Mouse (Mus musculus): ENCODE results near the gene Snrnp27. TPM values are rescaled to one million over a fixed set of nuclear protein-coding genes. Genes with fewer than 3 reads are reported as not detected.

Gene Snrnp27
- polyA plus RNA-seq (2012; rRNA removed) = 59.8 and 62.5 TPM in 2 replicates

- DNase-seq = peak; percentile 89 to 95
- Histone ChIP-seq H3K4me3 (replicated peaks; ENCODE audit: insufficient read depth, low read depth, low read length) (peak within 1 kb of the TSS; percentile 75), H3K27ac (ENCODE audit: insufficient read depth, low read length) (peak within 1 kb of the TSS; percentile 61), H3K27me3 (ENCODE audit: control insufficient read depth, insufficient read depth, low read length) (no peaks in the 10 kb centered on the region), H3K4me1 (ENCODE audit: control insufficient read depth, insufficient read depth, low read length) (no peaks in the 10 kb centered on the region; the same call in 1 of the 2 replicates)
- no peak for TF ChIP-seq CTCF (IDR thresholded peaks at IDR 0.05; ENCODE audit: borderline replicate concordance, insufficient read depth, low read depth, low read length)
- TF ChIP-seq POLR2A (IDR thresholded peaks at IDR 0.05; ENCODE audit: borderline replicate concordance, insufficient read depth, low read length) = peak; percentile 94
- 2% methylated on average over 36 of the region's 36 CpGs for WGBS
Observed at GRCm38 (mm10) chr6:86683872-86684654, at the start of gene Snrnp27. Gene Snrnp27, minus strand, starts transcription at chr6:86684522.

- Histone ChIP-seq H3K27ac (ENCODE audit: insufficient read depth, low read length) (peak within 1 kb of the TSS; percentile 88), H3K27me3 (ENCODE audit: control insufficient read depth, insufficient read depth, low read length) (no peaks in the 10 kb centered on the region), H3K4me3 (replicated peaks; ENCODE audit: insufficient read depth, low read depth, low read length) (peak within 1 kb of the TSS; percentile 99), H3K4me1 (ENCODE audit: control insufficient read depth, insufficient read depth, low read length) (no peaks in the 10 kb centered on the region)
- under 1% methylated on average over 58 of the region's 59 CpGs for WGBS
- peak; percentile 92 to 95 for DNase-seq
- TF ChIP-seq POLR2A (IDR thresholded peaks at IDR 0.05; ENCODE audit: borderline replicate concordance, insufficient read depth, low read length) = peak; percentile 97; the same call in 1 of the 2 replicates
- TF ChIP-seq CTCF (IDR thresholded peaks at IDR 0.05; ENCODE audit: borderline replicate concordance, insufficient read depth, low read depth, low read length) = no peak
Observed at GRCm38 (mm10) chr6:86733183-86733876, 49.0 kb upstream of the Snrnp27 start, which contains the start of gene Gmcl1. Gene Gmcl1, minus strand, starts transcription at chr6:86733383.

GRCm38 (mm10) chr6:86732276-86733173 lies 48.2 kb upstream of the Snrnp27 start:
- WGBS = under 1% methylated on average over 62 of the region's 62 CpGs
- H3K27ac ChIP-seq (ENCODE audit: insufficient read depth, low read length) = peak overlapping the region; percentile 88
- H3K4me1 ChIP-seq (ENCODE audit: control insufficient read depth, insufficient read depth, low read length) = no peaks in the 10 kb centered on the region
- peak; percentile 70 to 77 for DNase-seq
- no peaks in the 10 kb centered on the region for H3K27me3 ChIP-seq (ENCODE audit: control insufficient read depth, insufficient read depth, low read length)
- TF ChIP-seq POLR2A (IDR thresholded peaks at IDR 0.05; ENCODE audit: borderline replicate concordance, insufficient read depth, low read length) (no peak), CTCF (IDR thresholded peaks at IDR 0.05; ENCODE audit: borderline replicate concordance, insufficient read depth, low read depth, low read length) (no peak)
- H3K4me3 ChIP-seq (replicated peaks; ENCODE audit: insufficient read depth, low read depth, low read length) = peak overlapping the region; percentile 99

- peak in 1 of 2 experiments; percentile 27 for DNase-seq
- Histone ChIP-seq H3K4me1 (ENCODE audit: control insufficient read depth, insufficient read depth, low read length) (peaks cover 2% of the 10 kb centered on the region; the same call in 1 of the 2 replicates), H3K27ac (ENCODE audit: insufficient read depth, low read length) (no peak overlapping the region), H3K27me3 (ENCODE audit: control insufficient read depth, insufficient read depth, low read length) (no peaks in the 10 kb centered on the region), H3K4me3 (replicated peaks; ENCODE audit: insufficient read depth, low read depth, low read length) (no peak overlapping the region)
- WGBS = 28% methylated on average over 5 of the region's 5 CpGs
- TF ChIP-seq POLR2A (IDR thresholded peaks at IDR 0.05; ENCODE audit: borderline replicate concordance, insufficient read depth, low read length) (no peak), CTCF (IDR thresholded peaks at IDR 0.05; ENCODE audit: borderline replicate concordance, insufficient read depth, low read depth, low read length) (no peak)
Observed at GRCm38 (mm10) chr6:86728711-86729110, 44.4 kb upstream of the Snrnp27 start.

- DNase-seq = no peak
- peaks cover 6% of the 10 kb centered on the region; the same call in 1 of the 2 replicates for H3K4me1 ChIP-seq (ENCODE audit: control insufficient read depth, insufficient read depth, low read length)
- no peak overlapping the region for H3K4me3 ChIP-seq (replicated peaks; ENCODE audit: insufficient read depth, low read depth, low read length)
- 92% methylated on average over 3 of the region's 3 CpGs for WGBS
- TF ChIP-seq POLR2A (IDR thresholded peaks at IDR 0.05; ENCODE audit: borderline replicate concordance, insufficient read depth, low read length) (no peak), CTCF (IDR thresholded peaks at IDR 0.05; ENCODE audit: borderline replicate concordance, insufficient read depth, low read depth, low read length) (no peak)
- no peak overlapping the region for H3K27ac ChIP-seq (ENCODE audit: insufficient read depth, low read length)
- no peaks in the 10 kb centered on the region for H3K27me3 ChIP-seq (ENCODE audit: control insufficient read depth, insufficient read depth, low read length)
Observed at GRCm38 (mm10) chr6:86721977-86722376, 37.7 kb upstream of the Snrnp27 start.

GRCm38 (mm10) chr6:86708072-86708774 lies 23.9 kb upstream of the Snrnp27 start:
- Histone ChIP-seq H3K27me3 (ENCODE audit: control insufficient read depth, insufficient read depth, low read length) (no peaks in the 10 kb centered on the region), H3K27ac (ENCODE audit: insufficient read depth, low read length) (no peak overlapping the region), H3K4me3 (replicated peaks; ENCODE audit: insufficient read depth, low read depth, low read length) (no peak overlapping the region), H3K4me1 (ENCODE audit: control insufficient read depth, insufficient read depth, low read length) (no peaks in the 10 kb centered on the region)
- WGBS = 84% methylated on average over 4 of the region's 4 CpGs
- TF ChIP-seq CTCF (IDR thresholded peaks at IDR 0.05; ENCODE audit: borderline replicate concordance, insufficient read depth, low read depth, low read length) = no peak
- TF ChIP-seq POLR2A (IDR thresholded peaks at IDR 0.05; ENCODE audit: borderline replicate concordance, insufficient read depth, low read length) = no peak
- no peak for DNase-seq

All from cerebellum, adult 2 months (tissue).